Mouse (Mus musculus): ENCODE data around the gene Mettl3. TPM values are rescaled to one million over a fixed set of nuclear protein-coding genes. Genes with fewer than 3 reads are reported as not detected.

The Mettl3 gene
- polyA plus RNA-seq (2016; fragmentation: Nextera tagmentation; extraction: Ambion mirVana), result 29.3 and 30.7 TPM in 2 replicates

GRCm38 (mm10) chr14:52304644-52305271, at the start of gene Mettl3:
Mettl3 (minus strand) TSS chr14:52305128.
- under 1% methylated on average over 45 of the region's 46 CpGs for WGBS
- no peaks in the 10 kb centered on the region for H3K9me3 ChIP-seq (replicated peaks)
- H3K4me1 ChIP-seq (replicated peaks), result peaks cover 5% of the 10 kb centered on the region
- peak within 1 kb of the TSS; percentile 89 for H3K4me2 ChIP-seq
- H3K36me3 ChIP-seq, result peaks cover 14% of the 10 kb centered on the region
- H3K27ac ChIP-seq (ENCODE audit: poor library complexity, severe bottlenecking), result peak within 1 kb of the TSS; percentile 79
- no peaks in the 10 kb centered on the region for H3K27me3 ChIP-seq (replicated peaks)
- H3K4me3 ChIP-seq, result peak within 1 kb of the TSS; percentile 66
- ATAC-seq (ENCODE audit: insufficient number of reproducible peaks, low FRiP score), result peak; percentile 91
- peak within 1 kb of the TSS; percentile 71 for H3K9ac ChIP-seq

- H3K27me3 ChIP-seq (replicated peaks), result peaks cover 6% of the 10 kb centered on the region
- no peak for ATAC-seq (ENCODE audit: insufficient number of reproducible peaks, low FRiP score)
- H3K36me3 ChIP-seq, result no peaks in the 10 kb centered on the region
- no peak overlapping the region for H3K9ac ChIP-seq
- no peak overlapping the region for H3K4me2 ChIP-seq
- no peak overlapping the region for H3K27ac ChIP-seq (ENCODE audit: poor library complexity, severe bottlenecking)
- H3K9me3 ChIP-seq (replicated peaks), result peaks cover 6% of the 10 kb centered on the region; the same call in 1 of the 2 replicates
- H3K4me1 ChIP-seq (replicated peaks), result no peaks in the 10 kb centered on the region
- 63% methylated on average over 6 of the region's 6 CpGs for WGBS
- H3K4me3 ChIP-seq, result no peak overlapping the region
Measured at GRCm38 (mm10) chr14:52339512-52339852, 34.6 kb upstream of the Mettl3 start.

GRCm38 (mm10) chr14:52338751-52339511, 34.0 kb upstream of the Mettl3 start:
- ATAC-seq (ENCODE audit: insufficient number of reproducible peaks, low FRiP score), result no peak
- 30% methylated on average over 21 of the region's 21 CpGs for WGBS
- H3K4me3 ChIP-seq, result no peak overlapping the region

GRCm38 (mm10) chr14:52332171-52332570, 27.2 kb upstream of the Mettl3 start:
- ATAC-seq (ENCODE audit: insufficient number of reproducible peaks, low FRiP score), result no peak
- H3K9ac ChIP-seq, result no peak overlapping the region
- H3K27ac ChIP-seq (ENCODE audit: poor library complexity, severe bottlenecking), result no peak overlapping the region
- H3K27me3 ChIP-seq (replicated peaks), result peaks cover 42% of the 10 kb centered on the region
- no peaks in the 10 kb centered on the region for H3K36me3 ChIP-seq
- WGBS, result 78% methylated on average over 2 of the region's 3 CpGs
- H3K4me1 ChIP-seq (replicated peaks), result peaks cover 8% of the 10 kb centered on the region; the same call in 1 of the 2 replicates
- no peak overlapping the region for H3K4me2 ChIP-seq
- H3K4me3 ChIP-seq, result no peak overlapping the region
- no peaks in the 10 kb centered on the region for H3K9me3 ChIP-seq (replicated peaks)

More at GRCm38 (mm10) chr14:52338751-52339511, 34.0 kb upstream of the Mettl3 start:
- Histone ChIP-seq H3K36me3 (no peaks in the 10 kb centered on the region), H3K4me1 (replicated peaks) (no peaks in the 10 kb centered on the region), H3K4me2 (peak overlapping the region; percentile 47), H3K27ac (ENCODE audit: poor library complexity, severe bottlenecking) (no peak overlapping the region), H3K9ac (no peak overlapping the region), H3K9me3 (replicated peaks) (peaks cover under 1% of the 10 kb centered on the region; the same call in 1 of the 2 replicates), H3K27me3 (replicated peaks) (peaks cover 9% of the 10 kb centered on the region)

GRCm38 (mm10) chr14:52331069-52331750, 26.3 kb upstream of the Mettl3 start:
- Histone ChIP-seq H3K27ac (ENCODE audit: poor library complexity, severe bottlenecking) (no peak overlapping the region), H3K27me3 (replicated peaks) (peaks cover 50% of the 10 kb centered on the region), H3K9ac (no peak overlapping the region), H3K36me3 (no peaks in the 10 kb centered on the region), H3K4me2 (no peak overlapping the region), H3K4me1 (replicated peaks) (peaks cover 8% of the 10 kb centered on the region; the same call in 1 of the 2 replicates), H3K4me3 (no peak overlapping the region), H3K9me3 (replicated peaks) (no peaks in the 10 kb centered on the region)
- no peak for ATAC-seq (ENCODE audit: insufficient number of reproducible peaks, low FRiP score)
- WGBS, result 34% methylated on average over 4 of the region's 4 CpGs

- Histone ChIP-seq H3K27me3 (replicated peaks) (peaks cover 55% of the 10 kb centered on the region), H3K4me1 (replicated peaks) (peaks cover 8% of the 10 kb centered on the region; the same call in 1 of the 2 replicates), H3K9me3 (replicated peaks) (no peaks in the 10 kb centered on the region), H3K4me2 (peak within 1 kb of the TSS; percentile 94), H3K36me3 (no peaks in the 10 kb centered on the region), H3K4me3 (peak within 1 kb of the TSS; percentile 56), H3K9ac (peak within 1 kb of the TSS; percentile 61), H3K27ac (ENCODE audit: poor library complexity, severe bottlenecking) (no peak within 1 kb of the TSS)
- ATAC-seq (ENCODE audit: insufficient number of reproducible peaks, low FRiP score), result peak; percentile 45; the same call in 1 of the 2 replicates
- WGBS, result under 1% methylated on average over 26 of the region's 26 CpGs
Measured at GRCm38 (mm10) chr14:52327910-52328812, 23.2 kb upstream of the Mettl3 start, which contains the start of gene Sall2. Sall2 (minus strand) TSS chr14:52328762.

GRCm38 (mm10) chr14:52327375-52327901, 22.5 kb upstream of the Mettl3 start:
- H3K9me3 ChIP-seq (replicated peaks), result no peaks in the 10 kb centered on the region
- peak overlapping the region; percentile 61 for H3K9ac ChIP-seq
- no peak overlapping the region for H3K27ac ChIP-seq (ENCODE audit: poor library complexity, severe bottlenecking)
- H3K27me3 ChIP-seq (replicated peaks), result peaks cover 58% of the 10 kb centered on the region
- no peaks in the 10 kb centered on the region for H3K36me3 ChIP-seq
- H3K4me2 ChIP-seq, result peak overlapping the region; percentile 94
- 3% methylated on average over 14 of the region's 14 CpGs for WGBS
- H3K4me3 ChIP-seq, result peak overlapping the region; percentile 56
- peaks cover 8% of the 10 kb centered on the region; the same call in 1 of the 2 replicates for H3K4me1 ChIP-seq (replicated peaks)
- no peak for ATAC-seq (ENCODE audit: insufficient number of reproducible peaks, low FRiP score)

- Histone ChIP-seq H3K4me2 (no peak overlapping the region), H3K9ac (no peak overlapping the region), H3K4me3 (no peak overlapping the region), H3K27me3 (replicated peaks) (peaks cover 50% of the 10 kb centered on the region), H3K27ac (ENCODE audit: poor library complexity, severe bottlenecking) (no peak overlapping the region), H3K9me3 (replicated peaks) (no peaks in the 10 kb centered on the region), H3K36me3 (no peaks in the 10 kb centered on the region), H3K4me1 (replicated peaks) (peaks cover 8% of the 10 kb centered on the region; the same call in 1 of the 2 replicates)
- WGBS, result 13% methylated on average over 4 of the region's 4 CpGs
- no peak for ATAC-seq (ENCODE audit: insufficient number of reproducible peaks, low FRiP score)
Measured at GRCm38 (mm10) chr14:52325890-52326289, 21.0 kb upstream of the Mettl3 start.

DNA sequence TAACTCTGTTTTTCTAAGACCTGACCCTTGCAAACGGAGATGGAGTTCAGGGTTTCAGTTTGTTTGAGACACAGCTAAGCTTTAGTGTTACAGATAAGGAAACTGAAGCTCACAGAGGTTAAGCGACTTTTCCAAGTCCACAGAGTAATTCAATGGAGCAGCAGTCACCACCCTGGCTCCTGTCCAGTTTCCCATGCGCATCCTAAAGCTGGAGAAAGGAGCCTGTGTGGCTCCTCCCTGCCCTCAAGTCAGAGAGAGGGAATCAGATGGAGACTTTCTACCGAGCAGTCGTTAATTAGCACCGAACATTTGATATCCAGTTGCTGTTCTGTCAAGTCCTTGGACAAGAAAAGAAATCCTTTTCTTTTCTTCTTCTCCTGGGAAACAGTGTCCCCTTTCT, 14.4 kb upstream of the Mettl3 start:
- Histone ChIP-seq H3K4me2 (no peak overlapping the region), H3K4me3 (no peak overlapping the region), H3K9ac (no peak overlapping the region), H3K4me1 (replicated peaks) (peaks cover 19% of the 10 kb centered on the region), H3K27ac (ENCODE audit: poor library complexity, severe bottlenecking) (no peak overlapping the region), H3K27me3 (replicated peaks) (0 out of 2 replicates have a peak, but pooled peaks cover 3% of the 10 kb centered on the region), H3K9me3 (replicated peaks) (no peaks in the 10 kb centered on the region), H3K36me3 (peaks cover 5% of the 10 kb centered on the region)
- no peak for ATAC-seq (ENCODE audit: insufficient number of reproducible peaks, low FRiP score)
- 49% methylated on average over 6 of the region's 6 CpGs for WGBS
